Mouse (Mus musculus) brown adipose tissue, adult 24 weeks (tissue): ENCODE measurements around the gene Lefty1. TPM values are rescaled to one million over a fixed set of nuclear protein-coding genes. Genes with fewer than 3 reads are reported as not detected.
"Not testable (repeated sequence)": the region's sequence is repeated elsewhere in the genome, so short reads cannot be mapped to it uniquely, and the experiment has no call there.

Source experiments
- H3K27ac ChIP-seq: fragments of 200-500 bp; replicated peaks from 2 replicates; pipeline ENCODE4 v1.5.1; 2012; ENCODE audit warnings: low read depth, mild to moderate bottlenecking, low read length
- H3K4me1 ChIP-seq: fragments of 200-500 bp; 2 replicates; pipeline ENCODE4 v1.6.1; 2012; ENCODE audit warnings: low read length, mixed read lengths; ENCODE audit not compliant: control insufficient read depth, insufficient read depth, insufficient read length
- H3K4me3 ChIP-seq: fragments of 200-500 bp; 2 replicates; pipeline ENCODE4 v1.5.1; 2012; ENCODE audit warnings: low read depth, mild to moderate bottlenecking, low read length, moderate library complexity; ENCODE audit not compliant: insufficient read depth
- polyA plus RNA-seq: library from polyadenylated mRNA; stranded (reverse); fragments of >200 nt; gene quantifications from 2 replicates; pipeline ENCODE4 v1.2.4, GENCODE M21; 2012; ENCODE audit not compliant: missing spikeins, insufficient read depth, insufficient read length

The Lefty1 gene
- polyA plus RNA-seq, 1 experiment: not detected

GRCm38 (mm10) chr1:180958797-180959196, 24.0 kb downstream of the Lefty1 start:
- Histone ChIP-seq H3K4me3 (no peak overlapping the region), H3K27ac (no peak overlapping the region), H3K4me1 (no peaks in the 10 kb centered on the region)

GRCm38 (mm10) chr1:180965786-180966185, 31.0 kb downstream of the Lefty1 start:
- H3K4me1 ChIP-seq: no peaks in the 10 kb centered on the region
- H3K27ac ChIP-seq: no peak overlapping the region
- H3K4me3 ChIP-seq: no peak overlapping the region

GRCm38 (mm10) chr1:180966542-180966941, 31.7 kb downstream of the Lefty1 start:
- Histone ChIP-seq H3K4me1 (no peaks in the 10 kb centered on the region), H3K4me3 (no peak overlapping the region), H3K27ac (no peak overlapping the region)

DNA sequence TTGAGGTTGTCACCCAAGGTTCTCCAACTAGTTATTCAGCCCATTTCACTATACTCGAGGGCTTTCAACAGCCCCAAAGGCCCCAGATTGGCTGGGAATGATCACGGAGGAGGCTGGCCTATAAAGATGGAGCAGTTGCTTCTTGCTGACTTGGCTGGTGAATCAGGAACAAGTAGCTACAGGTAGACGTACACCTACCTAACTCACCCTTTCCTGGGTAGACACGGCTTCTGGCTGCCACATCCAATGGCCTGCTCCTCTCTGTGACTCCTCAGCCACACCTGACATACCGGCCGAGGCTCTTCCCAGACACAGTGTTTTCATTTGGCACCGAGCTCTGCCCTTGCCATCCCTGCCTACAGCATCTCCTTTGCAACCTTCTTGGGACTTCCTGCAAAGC, 32.4 kb downstream of the Lefty1 start:
- Histone ChIP-seq H3K4me3 (no peak overlapping the region), H3K27ac (no peak overlapping the region), H3K4me1 (no peaks in the 10 kb centered on the region)

DNA sequence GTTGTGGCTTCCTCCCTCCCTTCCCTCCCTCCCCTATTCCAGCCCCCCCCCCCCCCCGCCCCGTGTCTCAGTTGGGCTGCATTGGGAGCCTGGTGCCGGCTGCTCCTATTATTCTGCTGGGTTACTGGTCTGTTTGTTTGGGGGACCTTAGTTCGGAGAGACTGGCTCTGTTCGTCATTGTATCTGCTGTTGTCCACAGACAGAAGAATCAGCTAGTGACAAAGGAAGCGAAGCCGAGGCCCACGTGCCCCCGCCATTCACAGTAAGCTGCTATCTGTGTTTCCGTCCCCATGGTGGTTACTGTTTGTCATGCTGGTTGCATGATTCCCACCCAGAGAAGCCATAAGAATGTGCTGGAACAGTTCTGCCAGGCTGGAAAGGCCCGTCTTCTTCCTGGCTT, 38.1 kb downstream of the Lefty1 start:
- Histone ChIP-seq H3K27ac (no peak overlapping the region), H3K4me1 (no peaks in the 10 kb centered on the region), H3K4me3 (no peak overlapping the region)

GRCm38 (mm10) chr1:180974126-180974746, 39.4 kb downstream of the Lefty1 start:
- Histone ChIP-seq H3K4me1 (no peaks in the 10 kb centered on the region), H3K4me3 (no peak overlapping the region), H3K27ac (no peak overlapping the region)

- no peaks in the 10 kb centered on the region for H3K4me1 ChIP-seq
- H3K4me3 ChIP-seq: no peak overlapping the region
- no peak overlapping the region for H3K27ac ChIP-seq
Measured at GRCm38 (mm10) chr1:180976110-180976679, 41.4 kb downstream of the Lefty1 start.

DNA sequence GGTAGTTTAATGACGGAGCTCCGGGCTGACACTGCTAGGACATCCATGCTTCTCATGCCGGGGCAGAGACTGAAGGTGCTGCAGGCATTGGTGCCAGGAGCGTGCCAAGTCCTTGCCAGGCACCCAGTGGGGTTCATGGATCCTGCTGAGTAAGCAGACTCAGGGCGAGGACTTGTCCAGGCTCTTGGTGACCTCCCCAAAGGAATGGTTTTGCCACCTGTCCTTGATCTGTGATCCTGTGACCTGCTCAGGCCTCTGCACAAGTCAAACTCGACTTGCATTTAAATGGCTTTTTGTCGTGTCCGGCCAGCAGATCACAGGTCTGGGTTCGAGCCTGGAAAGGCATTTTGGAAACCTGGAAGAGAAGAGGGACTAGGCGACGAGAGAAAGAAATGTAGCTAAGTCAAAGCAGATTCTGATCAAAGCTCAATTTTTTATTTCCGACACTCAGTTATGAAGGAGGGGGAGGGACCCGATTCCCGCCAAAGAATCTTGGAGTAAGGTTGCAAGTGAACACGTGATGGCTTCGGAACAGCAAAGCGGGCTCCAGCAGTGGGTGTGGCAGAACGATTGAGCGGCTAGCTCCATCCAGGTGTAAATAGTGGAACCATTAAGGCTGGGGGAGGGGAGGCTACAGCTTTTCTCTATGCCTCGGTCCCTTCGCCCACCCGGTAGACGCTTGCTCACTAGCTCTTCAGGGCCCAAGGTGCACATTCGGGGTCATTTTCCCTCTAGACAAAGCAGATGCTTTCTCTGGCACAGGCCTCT, 44.8 kb downstream of the Lefty1 start:
- H3K4me1 ChIP-seq: no peaks in the 10 kb centered on the region
- no peak overlapping the region for H3K27ac ChIP-seq
- no peak overlapping the region for H3K4me3 ChIP-seq

- no peaks in the 10 kb centered on the region for H3K4me1 ChIP-seq
- H3K27ac ChIP-seq: no peak overlapping the region
- H3K4me3 ChIP-seq: no peak overlapping the region
Measured at GRCm38 (mm10) chr1:180980464-180980863, 45.6 kb downstream of the Lefty1 start.

DNA sequence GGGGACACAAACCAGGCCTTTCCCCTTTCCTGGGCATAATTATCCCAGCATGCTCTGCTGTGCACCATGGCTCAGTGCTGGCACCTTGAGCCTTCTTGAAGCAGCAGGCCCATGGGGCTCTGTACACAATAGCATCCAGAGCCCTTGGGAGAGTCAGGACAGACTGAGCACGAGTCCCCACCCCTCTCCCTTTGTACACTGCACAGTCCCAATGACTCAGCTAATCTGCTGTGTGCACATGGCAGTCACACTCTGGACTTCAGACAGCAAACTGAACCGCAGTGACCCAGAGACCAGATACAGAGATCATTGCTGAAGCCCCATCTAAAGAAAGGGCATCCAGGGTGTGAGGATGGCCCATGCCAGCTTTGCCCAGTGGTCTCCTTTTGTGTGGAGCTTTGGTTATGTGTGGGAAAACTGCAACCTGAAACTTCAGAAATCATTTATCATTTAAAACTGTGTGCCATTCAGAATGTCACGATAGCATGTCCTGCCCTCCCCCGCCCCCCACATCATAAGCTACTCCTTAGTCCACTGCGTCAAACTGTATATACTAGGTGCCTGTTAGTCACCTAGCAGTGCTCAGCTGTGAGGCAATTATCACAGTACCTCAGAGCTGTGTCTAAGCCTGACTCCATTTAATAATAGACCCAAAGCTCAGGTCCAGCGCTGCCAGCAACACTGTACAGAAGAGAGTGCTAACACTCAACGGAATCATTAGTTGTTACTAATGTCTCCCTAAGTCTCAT, 46.6 kb downstream of the Lefty1 start:
- H3K4me3 ChIP-seq, H3K4me1 ChIP-seq, H3K27ac ChIP-seq: not testable (repeated sequence)

- no peak overlapping the region for H3K4me3 ChIP-seq
- H3K4me1 ChIP-seq: no peaks in the 10 kb centered on the region
- H3K27ac ChIP-seq: no peak overlapping the region
Measured at GRCm38 (mm10) chr1:180986701-180987100, 51.9 kb downstream of the Lefty1 start.

- H3K4me1 ChIP-seq: no peaks in the 10 kb centered on the region
- H3K27ac ChIP-seq: no peak overlapping the region
- H3K4me3 ChIP-seq: no peak overlapping the region
Measured at GRCm38 (mm10) chr1:180987759-180988158, 52.9 kb downstream of the Lefty1 start.
